Comparison of ENCODE assay signal across 31 mouse cellular contexts in the genomic region with DNA sequence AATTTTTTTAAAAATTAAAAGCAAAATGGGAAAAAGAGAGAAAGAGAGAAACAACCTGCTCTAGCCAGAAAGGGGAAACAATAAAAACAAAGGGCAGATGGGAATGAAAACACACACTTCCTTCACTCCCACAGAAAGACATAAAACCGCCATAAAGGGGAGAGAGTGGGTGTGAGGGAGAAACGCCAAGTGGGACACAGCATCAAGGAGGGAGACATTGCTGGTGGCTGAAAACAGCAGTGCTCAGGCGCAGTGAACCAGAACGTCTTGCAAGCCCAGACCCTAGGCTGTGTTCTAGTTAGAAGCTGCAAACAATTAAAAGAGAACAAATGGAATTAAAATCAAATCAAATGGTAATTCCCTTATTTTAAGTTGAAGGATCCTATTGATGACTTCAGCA.
A peak's percentile ranks its signal among the peaks of the same experiment; 100 is the strongest.
DNase-seq lines count a peak whose midpoint lies in the region; ATAC-seq and TF ChIP-seq lines count a peak whose summit lies in the region.
"Had no signal": no experiment of that assay in that cellular context is flagged by ENCODE, and none has a peak within 500 bp of the region (broad histone marks: within the 10 kb centered on the region; RNA-seq: fewer than 3 reads in every experiment).

No protein-coding gene starts in this region.

- no peaks in the 10 kb centered on the region for H3K4me1 ChIP-seq in thymus, adult 2 months (replicated peaks; ENCODE audit: control insufficient read depth, insufficient read depth, low read length)
- H3K4me1 ChIP-seq: limb, embryonic 10.5 days; limb, embryonic 15.5 days; liver, embryonic 13.5 days; midbrain, embryonic 13.5 days; neural tube, embryonic 13.5 days; stomach, embryonic 15.5 days had no signal

- TF ChIP-seq CTCF in thymus, adult 2 months (IDR thresholded peaks at IDR 0.05; ENCODE audit: borderline replicate concordance, control insufficient read depth, extremely low read depth, insufficient read depth, low read length, poor library complexity), result no peak

- ATAC-seq in frontal cortex, adult (ENCODE audit: low TSS enrichment), result peak; percentile 93
- ATAC-seq: activated CD4-positive, CD25-positive, alpha-beta regulatory T cell, adult 4 months; forebrain, embryonic 16.5 days; hindbrain, embryonic 16.5 days; lung, postnatal 0 days; midbrain, embryonic 13.5 days had no signal

- no peak for TF ChIP-seq POLR2A in thymus, adult 2 months (IDR thresholded peaks at IDR 0.05; ENCODE audit: control insufficient read depth, extremely low read depth, insufficient read depth, low read length, poor library complexity)

- WGBS in thymus, adult 2 months, result 89% methylated on average over 4 of the region's 4 CpGs

- H3K4me3 ChIP-seq in thymus, adult 2 months (ENCODE audit: control insufficient read depth, insufficient read depth, low read length), result no peak overlapping the region
- H3K4me3 ChIP-seq: erythroblast, embryonic 14.5 days; hindbrain, embryonic 10.5 days; limb, embryonic 10.5 days; limb, embryonic 15.5 days; liver, embryonic 13.5 days; midbrain, embryonic 13.5 days; neural tube, embryonic 13.5 days; stomach, embryonic 15.5 days had no signal

- H3K36me3 ChIP-seq in thymus, adult 2 months (ENCODE audit: control insufficient read depth, insufficient read depth, low read length), result no peaks in the 10 kb centered on the region
- H3K36me3 ChIP-seq: hindbrain, embryonic 10.5 days; limb, embryonic 10.5 days; limb, embryonic 15.5 days; liver, embryonic 13.5 days; midbrain, embryonic 13.5 days; neural tube, embryonic 13.5 days; stomach, embryonic 15.5 days had no signal

- H3K27ac ChIP-seq in thymus, adult 2 months (ENCODE audit: control insufficient read depth, insufficient read depth, low read length), result no peak overlapping the region
- H3K27ac ChIP-seq: hindbrain, embryonic 10.5 days; limb, embryonic 10.5 days; limb, embryonic 15.5 days; liver, embryonic 13.5 days; macrophage; midbrain, embryonic 13.5 days; neural tube, embryonic 13.5 days; stomach, embryonic 15.5 days had no signal

- no peak for DNase-seq in frontal cortex, postnatal 25 days (ENCODE audit: low spot score in 2 of 2)
- DNase-seq in kidney, postnatal 10 days, result peak; percentile 15
- DNase-seq in kidney, adult 8-10 months, result no peak
- peak; percentile 3 for DNase-seq in ovary, postnatal 14 days (ENCODE audit: low spot score)
- no peak for DNase-seq in ovary, postnatal 36 days (ENCODE audit: low spot score)
- peak; percentile 16 to 38 for DNase-seq in kidney, postnatal 4 days
- DNase-seq in thymus, adult 2 months, result no peak
- DNase-seq: adrenal gland, adult 2 months; adrenal gland, postnatal 36 days; cerebellum, adult 2 months; cerebellum, postnatal 14 days; gastrocnemius, postnatal 10 days; heart, postnatal 14 days; liver, embryonic 13.5 days; lung, adult 18-20 months; retina, postnatal 1 day; thymus, postnatal 25 days had no signal

- H3K27me3 ChIP-seq in thymus, adult 2 months (ENCODE audit: control insufficient read depth, insufficient read depth, low read length), result no peaks in the 10 kb centered on the region
- H3K27me3 ChIP-seq: CH12.LX; limb, embryonic 15.5 days; liver, embryonic 13.5 days; midbrain, embryonic 13.5 days; neural tube, embryonic 13.5 days; stomach, embryonic 15.5 days had no signal

Comparison
In these comparisons a context has a peak if more than half of its experiments do, and no peak if none do; other contexts are left out.
1. DNase-seq: peak in kidney, postnatal 10 days (single experiment), ovary, postnatal 14 days (single experiment) and kidney, postnatal 4 days (2 of 2); none in frontal cortex, postnatal 25 days (0 of 2), kidney, adult 8-10 months (0 of 2), ovary, postnatal 36 days (single experiment) and thymus, adult 2 months (single experiment).